Mouse (Mus musculus) thymus, adult 2 months (tissue): ENCODE measurements around the gene Gm3099.
"Not testable (repeated sequence)": the region's sequence is repeated elsewhere in the genome, so short reads cannot be mapped to it uniquely, and the experiment has no call there.

Experiments
- CTCF ChIP-seq: fragments of 200-500 bp; IDR thresholded peaks from 2 replicates; pipeline ENCODE4 v1.5.1; 2012; ENCODE audit warnings: mild to moderate bottlenecking, control low read depth, low read length, moderate library complexity, borderline replicate concordance; ENCODE audit not compliant: control insufficient read depth, poor library complexity, insufficient read depth; ENCODE audit errors: extremely low read depth
- POLR2A ChIP-seq: fragments of 200-500 bp; IDR thresholded peaks from 2 replicates; pipeline ENCODE4 v1.6.1; 2012; ENCODE audit warnings: mild to moderate bottlenecking, low read length, control low read depth, moderate library complexity; ENCODE audit not compliant: control insufficient read depth, poor library complexity, insufficient read depth; ENCODE audit errors: extremely low read depth

GRCm38 (mm10) chr14:4023641-4024040 is 25.4 kb downstream of the Gm3099 start, which contains the start of gene Gm5796:
- not testable (repeated sequence) for TF ChIP-seq POLR2A, CTCF
